Mouse (Mus musculus) olfactory bulb, adult 2 months (tissue): ENCODE data around the gene Slmap. TPM values are rescaled to one million over a fixed set of nuclear protein-coding genes. Genes with fewer than 3 reads are reported as not detected.
"Not testable (repeated sequence)": the region's sequence is repeated elsewhere in the genome, so short reads cannot be mapped to it uniquely, and the experiment has no call there.

ENCODE experiments used
- H3K27ac ChIP-seq: fragments of 200-500 bp; 2 replicates; pipeline ENCODE4 v1.5.1; 2012; ENCODE audit warnings: low read depth, low read length; ENCODE audit not compliant: insufficient read depth
- H3K4me1 ChIP-seq: fragments of 200-500 bp; 2 replicates; pipeline ENCODE4 v1.6.1; 2012; ENCODE audit warnings: low read length; ENCODE audit not compliant: control insufficient read depth, insufficient read depth
- H3K4me3 ChIP-seq: fragments of 200-500 bp; 2 replicates; pipeline ENCODE4 v1.5.1; 2012; ENCODE audit warnings: mild to moderate bottlenecking, low read depth, low read length, moderate library complexity; ENCODE audit not compliant: insufficient read depth
- CTCF ChIP-seq: fragments of 200-500 bp; IDR thresholded peaks from 2 replicates; pipeline ENCODE4 v1.5.1; 2012; ENCODE audit warnings: low read depth, mild to moderate bottlenecking, low read length, moderate library complexity; ENCODE audit not compliant: insufficient read depth
- POLR2A ChIP-seq: fragments of 200-500 bp; IDR thresholded peaks from 2 replicates; pipeline ENCODE4 v1.6.1; 2012; ENCODE audit warnings: mild to moderate bottlenecking, low read depth, low read length, moderate library complexity; ENCODE audit not compliant: insufficient read depth
- WGBS: fragments of 180-500 bp; shearing (Covaris S2); methylation state at CpG from one replicate; pipeline ENCODE4 v1.1.7; 2018; 5-methylcytosine and 5-hydroxymethylcytosine counted together
- polyA plus RNA-seq: library from polyadenylated mRNA; stranded (reverse); fragments of >200 nt; gene quantifications from 2 replicates; pipeline ENCODE4 v1.2.4, GENCODE M21; 2012; ENCODE audit warnings: low replicate concordance; ENCODE audit not compliant: missing spikeins, insufficient read depth, insufficient read length

The Slmap gene
- polyA plus RNA-seq, 1 experiment, result not detected

GRCm38 (mm10) chr14:26398508-26399160 is 136.1 kb downstream of the Slmap start:
- WGBS, result 96% methylated on average over 7 of the region's 7 CpGs
- TF ChIP-seq POLR2A (no peak), CTCF (no peak)

GRCm38 (mm10) chr14:26391866-26392265 is 142.9 kb downstream of the Slmap start:
- Histone ChIP-seq H3K27ac (no peak overlapping the region), H3K4me1 (no peaks in the 10 kb centered on the region), H3K4me3 (no peak overlapping the region)
- WGBS, result 95% methylated on average over 13 of the region's 13 CpGs
- TF ChIP-seq CTCF (no peak), POLR2A (no peak)

More at GRCm38 (mm10) chr14:26398508-26399160, 136.1 kb downstream of the Slmap start:
- no peaks in the 10 kb centered on the region for H3K4me1 ChIP-seq
- H3K27ac ChIP-seq, result no peak overlapping the region
- H3K4me3 ChIP-seq, result no peak overlapping the region

DNA sequence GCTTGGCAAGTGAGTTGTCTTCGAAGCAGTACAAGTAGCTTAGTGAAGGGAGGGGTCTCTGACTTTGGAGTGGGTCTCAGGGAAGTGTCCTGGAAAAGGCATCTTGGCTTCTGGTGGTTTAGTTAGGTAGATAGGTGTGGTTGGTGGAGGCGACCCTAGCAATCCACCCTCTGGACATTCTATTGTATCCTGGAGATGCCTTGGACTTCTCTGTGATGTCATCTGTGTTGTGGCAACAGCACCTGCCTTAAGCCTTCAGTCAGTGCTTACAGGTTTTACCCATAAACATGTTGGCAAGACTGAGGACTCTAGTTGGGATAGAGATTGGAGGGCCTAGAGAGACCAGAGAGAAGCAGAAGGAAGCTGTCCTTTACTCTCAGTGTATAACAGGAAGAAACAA is 145.8 kb downstream of the Slmap start:
- not testable (repeated sequence) for H3K27ac ChIP-seq, H3K4me1 ChIP-seq, H3K4me3 ChIP-seq
- whole genome bisulfite sequencing, result 96% methylated on average over 2 of the region's 2 CpGs

GRCm38 (mm10) chr14:26386999-26387398 is 147.7 kb downstream of the Slmap start:
- 76% methylated on average over 5 of the region's 5 CpGs for WGBS
- not testable (repeated sequence) for H3K27ac ChIP-seq, H3K4me1 ChIP-seq, H3K4me3 ChIP-seq

DNA sequence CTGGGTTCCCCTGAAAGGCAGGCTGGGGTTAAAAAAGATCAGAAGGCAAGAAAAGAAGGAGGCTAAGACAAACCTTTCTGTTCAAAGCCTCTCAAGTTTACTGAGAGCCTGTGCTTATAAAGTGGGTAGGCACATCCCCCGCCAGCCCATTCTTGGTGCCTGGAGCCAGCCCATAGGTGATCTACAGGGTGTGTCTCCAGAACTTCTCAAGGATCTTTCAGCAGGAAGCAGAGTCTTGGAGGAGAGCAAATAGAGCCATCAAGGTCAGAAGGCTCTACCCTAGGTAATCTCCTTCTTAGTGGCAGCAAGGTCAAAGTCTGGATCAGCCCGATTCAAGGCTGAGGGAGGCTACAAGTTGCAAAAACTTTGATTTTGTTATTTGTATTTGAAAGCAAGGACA is 149.1 kb downstream of the Slmap start:
- H3K4me1 ChIP-seq, H3K4me3 ChIP-seq, H3K27ac ChIP-seq: not testable (repeated sequence)
- 90% methylated on average over 2 of the region's 2 CpGs for WGBS

GRCm38 (mm10) chr14:26379071-26379470 is 155.7 kb downstream of the Slmap start:
- 37% methylated on average over 3 of the region's 3 CpGs for WGBS
- no peak overlapping the region for H3K27ac ChIP-seq

GRCm38 (mm10) chr14:26376652-26377051 is 158.1 kb downstream of the Slmap start:
- no peaks in the 10 kb centered on the region for H3K4me1 ChIP-seq
- TF ChIP-seq CTCF, result no peak
- TF ChIP-seq POLR2A, result no peak
- H3K4me3 ChIP-seq, result no peak overlapping the region
- no peak overlapping the region for H3K27ac ChIP-seq
- WGBS, result 11% methylated on average over 2 of the region's 2 CpGs

More at GRCm38 (mm10) chr14:26379071-26379470, 155.7 kb downstream of the Slmap start:
- Histone ChIP-seq H3K4me1 (no peaks in the 10 kb centered on the region), H3K4me3 (no peak overlapping the region)
- TF ChIP-seq POLR2A (no peak), CTCF (no peak)

Other genes with a start within 250 kb of the Slmap start
- gene Dennd6a, start 38.9 kb upstream of the Slmap start, polyA plus RNA-seq, result 166 TPM in 1 of 2 replicates, not detected in the other
- gene Arf4, start 103.1 kb upstream of the Slmap start, polyA plus RNA-seq, result not detected in 2 replicates
- gene Pde12, start 135.0 kb upstream of the Slmap start, polyA plus RNA-seq, result not detected in 2 replicates
- not detected in 2 replicates for gene Dnah12, start 158.3 kb upstream of the Slmap start, polyA plus RNA-seq